Mouse (Mus musculus) midbrain, embryonic 11.5 days (tissue): ENCODE data around the gene Serpina7. TPM values are rescaled to one million over a fixed set of nuclear protein-coding genes. Genes with fewer than 3 reads are reported as not detected.

Source experiments
- ATAC-seq: fragments of 200-750 bp; cut with Nextera tagmentation; 2 replicates; pipeline ENCODE4 v1.8.0; 2017; ENCODE audit warnings: moderate TSS enrichment, moderate library complexity; ENCODE audit not compliant: low FRiP score
- DNase-seq: peaks from one replicate; pipeline ENCODE4 v3.0.0; 2015; ENCODE audit warnings: low spot score; ENCODE audit errors: missing footprints
- H3K27ac ChIP-seq: fragments of 300-500 bp; sonication (generic); 2 replicates; pipeline ENCODE4 v1.5.1; 2014; ENCODE audit warnings: low read depth, low read length
- H3K27me3 ChIP-seq: fragments of 300-500 bp; sonication (generic); 2 replicates; pipeline ENCODE4 v1.6.1; 2014; ENCODE audit warnings: mild to moderate bottlenecking, low read length, moderate library complexity, mixed read lengths; ENCODE audit not compliant: control insufficient read depth, insufficient read depth
- H3K36me3 ChIP-seq: fragments of 300-500 bp; sonication (generic); 2 replicates; pipeline ENCODE4 v1.6.1; 2014; ENCODE audit warnings: mild to moderate bottlenecking, low read length, moderate library complexity, mixed read lengths; ENCODE audit not compliant: control insufficient read depth, insufficient read depth
- H3K4me1 ChIP-seq: fragments of 300-500 bp; sonication (generic); 2 replicates; pipeline ENCODE4 v1.6.1; 2014; ENCODE audit warnings: low read length; ENCODE audit not compliant: control insufficient read depth, insufficient read depth
- H3K4me2 ChIP-seq: fragments of 300-500 bp; sonication (generic); 2 replicates; pipeline ENCODE4 v1.6.1; 2014; ENCODE audit warnings: mild to moderate bottlenecking, moderate library complexity
- H3K4me3 ChIP-seq: fragments of 300-500 bp; sonication (generic); 2 replicates; pipeline ENCODE4 v1.5.1; 2014; ENCODE audit warnings: low read depth, low read length
- H3K9ac ChIP-seq: fragments of 300-500 bp; sonication (generic); 2 replicates; pipeline ENCODE4 v1.6.1; 2014; ENCODE audit warnings: low read length
- H3K9me3 ChIP-seq: fragments of 300-500 bp; sonication (generic); 2 replicates; pipeline ENCODE4 v1.6.1; 2016; ENCODE audit warnings: low read length; ENCODE audit not compliant: control insufficient read depth
- WGBS: fragments of 180-500 bp; shearing (Covaris S2); extraction: QIAGEN DNeasy Blood & Tissue Kit; methylation state at CpG from one replicate; pipeline ENCODE4 v1.1.7; 2014; 5-methylcytosine and 5-hydroxymethylcytosine counted together
- polyA plus RNA-seq: library from polyadenylated mRNA; unstranded; fragments of >200 nt; fragmentation: Nextera tagmentation; extraction: Ambion mirVana; gene quantifications from 2 replicates; pipeline ENCODE4 v1.2.1, GENCODE M21; 2014

The Serpina7 gene
- polyA plus RNA-seq, 1 experiment from 2014 or later, result not detected

DNA sequence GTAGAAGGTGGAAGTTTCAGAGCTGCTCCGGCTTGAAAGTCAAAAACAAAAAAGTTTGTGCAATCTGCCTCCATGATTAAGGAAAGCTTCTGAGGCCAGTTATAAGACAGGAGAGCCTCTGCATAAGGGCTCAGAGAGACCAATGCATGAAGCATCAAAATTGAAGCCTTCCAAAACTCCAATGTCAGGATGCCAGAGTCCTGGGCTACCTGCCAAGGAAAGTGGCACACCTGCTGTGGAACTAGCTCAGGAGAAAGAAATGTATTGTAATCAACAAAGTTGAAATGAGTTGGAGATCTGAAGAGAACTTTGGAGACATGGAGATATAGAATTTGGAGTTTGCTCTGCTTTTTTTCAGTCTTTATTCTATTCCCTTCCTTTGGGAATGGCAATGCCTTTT lies 47.4 kb downstream of the Serpina7 start:
- no peaks in the 10 kb centered on the region for H3K27me3 ChIP-seq
- no peaks in the 10 kb centered on the region for H3K4me1 ChIP-seq
- H3K9me3 ChIP-seq, result no peaks in the 10 kb centered on the region
- no peak overlapping the region for H3K9ac ChIP-seq
- no peak overlapping the region for H3K27ac ChIP-seq
- 85% methylated on average over 1 of the region's 1 CpGs for WGBS
- H3K36me3 ChIP-seq, result no peaks in the 10 kb centered on the region
- no peak for DNase-seq
- no peak overlapping the region for H3K4me3 ChIP-seq
- ATAC-seq, result no peak
- no peak overlapping the region for H3K4me2 ChIP-seq

Other genes with a start within 250 kb of the Serpina7 start
- 1.3 and 1.6 TPM in 2 replicates for gene Nrk, start 170.8 kb downstream of the Serpina7 start, polyA plus RNA-seq
- not detected in 2 replicates for gene 4930513O06Rik, start 1.0 kb upstream of the Serpina7 start, polyA plus RNA-seq
- gene 4933428M09Rik, start 94.0 kb upstream of the Serpina7 start, polyA plus RNA-seq, result not detected in 2 replicates
- gene Mum1l1, start 124.8 kb upstream of the Serpina7 start, polyA plus RNA-seq, result 16.8 and 20.0 TPM in 2 replicates
- not detected in 2 replicates for gene Trap1a, start 248.4 kb upstream of the Serpina7 start, polyA plus RNA-seq